Mouse (Mus musculus) spleen, adult 18-20 months (tissue): ENCODE measurements around the gene Ccdc33.

ENCODE experiments used
- DNase-seq, 2 experiments: peaks; one replicate each; pipeline ENCODE4 v3.0.0; 2022; ENCODE audit warnings: mixed read lengths in 2 of 2

The Ccdc33 gene

DNA sequence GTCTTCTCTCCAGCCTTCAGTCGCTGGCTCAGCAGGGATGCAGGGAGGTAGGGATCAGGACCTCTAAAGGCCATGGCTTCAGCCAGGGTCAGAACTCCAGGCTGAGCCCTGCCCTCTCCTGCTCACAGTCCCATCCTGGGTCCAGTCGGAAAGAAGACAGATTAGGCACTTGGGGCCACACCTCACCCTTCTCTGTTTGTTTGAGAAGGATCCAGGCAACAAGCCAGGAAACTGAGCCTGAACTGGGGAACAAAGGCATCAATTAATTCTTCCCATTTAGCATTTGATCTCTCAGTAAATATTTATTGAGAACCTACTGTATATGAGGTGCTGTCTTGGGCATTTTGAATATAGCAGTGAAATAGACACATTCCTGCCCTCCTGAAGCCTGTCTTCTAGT lies at the start of gene Ccdc33:
Ccdc33 (minus strand) TSS at position 153 of the 400 bp plus-strand sequence.
- no peak for DNase-seq

DNA sequence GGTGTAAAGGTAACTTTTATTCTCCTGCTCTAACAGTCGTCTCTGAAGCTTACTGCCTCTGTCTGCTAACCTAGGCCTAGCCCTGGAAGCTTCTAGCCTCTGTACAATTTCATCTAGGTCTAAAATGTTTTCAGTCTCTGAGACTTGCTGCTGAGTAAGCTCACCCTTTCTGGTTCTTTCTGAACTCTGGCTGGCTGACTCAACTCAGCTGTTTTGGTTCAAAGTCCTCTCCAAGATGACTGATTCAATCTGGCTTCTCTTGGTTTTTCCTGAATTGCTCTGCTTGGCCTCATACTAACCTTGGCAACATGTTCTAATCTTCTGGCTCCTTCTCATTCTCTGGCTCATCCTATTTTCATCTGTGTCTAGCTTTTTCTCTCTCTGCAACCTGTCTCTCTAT lies 47.2 kb upstream of the Ccdc33 start:
- no peak for DNase-seq

DNA sequence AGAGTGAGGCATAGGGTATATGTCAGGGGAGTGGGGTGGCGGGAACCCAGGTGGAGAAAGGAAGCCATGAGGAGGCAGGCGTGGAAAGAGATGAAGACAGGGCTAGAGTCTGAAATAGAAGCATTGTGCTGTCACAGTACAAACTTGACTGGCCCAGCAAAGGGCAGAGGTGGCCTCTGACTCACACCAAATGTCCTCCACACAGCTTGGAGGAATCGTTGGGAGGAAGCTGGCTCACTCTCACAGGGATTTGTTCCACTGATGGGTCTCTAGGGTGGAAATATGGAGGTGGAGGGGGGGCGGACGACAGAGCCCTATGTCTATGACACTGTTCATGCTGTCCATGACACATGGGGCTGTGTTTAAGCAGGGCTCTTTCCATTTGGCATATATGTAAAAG lies 44.5 kb upstream of the Ccdc33 start:
- DNase-seq: no peak

DNA sequence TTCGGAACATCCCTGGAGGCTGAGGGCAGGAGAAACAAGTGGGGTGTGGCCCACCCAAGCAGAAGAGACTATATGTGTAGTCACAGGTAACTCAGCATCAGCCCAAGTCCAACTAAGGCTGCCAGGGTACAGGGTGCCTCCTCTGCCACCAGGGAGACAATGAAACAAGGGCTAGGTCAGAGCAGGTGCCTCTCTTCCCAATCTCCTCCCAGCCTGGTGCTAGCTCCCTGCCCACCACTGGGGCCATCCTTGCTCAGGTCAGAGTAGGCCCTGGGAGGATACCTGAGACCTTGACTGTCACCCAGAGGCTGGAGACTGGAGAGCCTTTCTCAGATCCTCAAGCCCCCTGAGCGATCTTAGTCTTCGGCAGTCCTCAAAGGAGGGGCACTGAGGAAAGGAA lies 43.5 kb upstream of the Ccdc33 start:
- DNase-seq: no peak

DNA sequence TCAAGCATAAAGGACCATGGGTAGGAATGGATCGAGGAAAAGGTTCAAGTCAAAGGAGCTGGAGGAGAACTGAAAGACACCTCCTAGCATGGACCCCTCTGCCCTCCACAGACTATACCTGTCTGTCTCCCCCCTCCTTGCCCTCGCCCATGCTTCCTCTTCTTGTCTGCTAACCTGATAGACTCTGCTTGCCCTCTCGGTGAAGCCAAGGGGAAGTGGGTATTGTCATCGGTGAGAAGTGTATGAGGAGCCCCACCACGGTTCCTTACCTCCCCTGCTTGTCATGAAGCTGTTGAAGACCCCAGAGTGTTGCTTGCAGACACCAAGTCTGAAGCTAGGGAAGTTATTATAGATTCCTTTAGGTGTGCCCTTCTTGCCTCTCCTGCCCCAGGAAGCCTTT lies 41.7 kb upstream of the Ccdc33 start:
- no peak for DNase-seq

DNA sequence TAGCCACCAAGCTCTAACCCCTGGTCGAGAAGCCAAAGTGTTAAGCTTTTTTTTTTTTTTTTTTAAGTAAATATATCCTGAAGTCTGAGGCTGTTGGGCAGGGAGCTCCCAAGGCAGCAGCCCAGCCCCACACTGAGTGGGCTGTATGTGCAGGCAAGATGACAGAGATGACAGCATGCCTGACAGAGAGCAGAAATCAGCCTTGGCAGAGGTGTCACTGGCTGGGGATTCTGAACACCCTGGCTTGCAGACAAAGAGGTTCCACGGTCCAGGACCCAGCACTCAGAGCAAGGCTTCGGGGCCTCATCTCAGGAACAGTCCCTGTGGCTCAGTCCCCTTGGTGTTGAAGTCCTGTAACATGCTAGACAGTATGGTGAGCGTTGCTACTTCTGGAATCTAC lies 41.2 kb upstream of the Ccdc33 start:
- DNase-seq: no peak

DNA sequence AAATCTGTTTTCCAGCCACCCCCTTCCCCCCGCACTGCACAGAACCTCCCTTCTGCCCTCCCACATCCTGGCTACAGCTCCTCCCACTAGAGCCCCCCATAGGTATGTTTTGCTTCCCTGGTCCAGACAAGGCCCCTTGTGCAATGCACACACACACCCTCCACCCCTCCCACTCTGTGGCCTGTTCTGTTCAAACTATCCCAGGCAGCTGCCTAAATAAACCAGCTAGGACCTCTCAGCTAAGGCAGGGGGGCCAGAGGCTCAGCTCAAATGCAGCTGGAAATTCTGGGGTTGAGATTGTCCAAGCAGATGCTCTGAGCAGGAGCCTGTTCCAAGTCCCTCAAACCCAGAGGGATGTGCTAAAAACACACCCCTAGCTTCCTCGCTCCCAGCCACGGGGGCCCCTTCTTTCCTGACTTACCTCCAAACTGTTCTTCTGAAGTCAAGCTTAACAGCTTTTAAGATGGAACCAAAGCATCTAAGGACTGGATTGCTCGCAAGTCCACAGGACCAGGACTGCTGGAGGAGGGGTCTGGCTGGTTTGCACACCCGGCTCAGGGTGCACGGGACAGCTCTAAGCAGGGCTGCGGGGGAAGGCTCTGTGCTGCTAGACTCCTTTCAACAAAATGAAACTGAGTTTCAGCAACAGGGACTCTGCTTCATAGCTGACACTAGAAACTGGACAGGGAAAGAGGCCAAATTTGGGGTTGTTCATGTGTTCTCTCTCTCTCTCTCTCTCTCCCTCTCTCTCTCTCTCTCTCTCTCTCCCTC lies 40.1 kb upstream of the Ccdc33 start:
- DNase-seq: no peak

DNA sequence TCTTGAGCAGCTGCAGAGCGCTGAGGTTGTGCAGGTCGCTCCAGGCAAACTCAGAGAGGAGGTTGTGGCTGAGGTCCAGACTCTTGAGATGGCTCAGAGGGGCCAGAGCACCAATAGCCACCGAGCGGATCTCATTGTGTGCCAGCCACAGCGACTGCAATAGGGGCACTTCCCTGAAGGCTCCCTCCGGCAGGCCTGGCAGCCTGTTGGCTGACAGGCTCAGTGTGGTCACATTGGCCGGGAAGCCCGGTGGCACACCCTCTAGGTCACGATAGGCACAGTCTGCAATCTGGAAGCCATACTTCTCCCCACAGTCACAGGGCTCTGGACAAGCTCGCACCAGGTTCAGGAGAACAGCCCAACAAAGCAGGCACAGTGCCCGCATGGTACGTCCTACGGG lies 39.2 kb upstream of the Ccdc33 start:
- DNase-seq: no peak

DNA sequence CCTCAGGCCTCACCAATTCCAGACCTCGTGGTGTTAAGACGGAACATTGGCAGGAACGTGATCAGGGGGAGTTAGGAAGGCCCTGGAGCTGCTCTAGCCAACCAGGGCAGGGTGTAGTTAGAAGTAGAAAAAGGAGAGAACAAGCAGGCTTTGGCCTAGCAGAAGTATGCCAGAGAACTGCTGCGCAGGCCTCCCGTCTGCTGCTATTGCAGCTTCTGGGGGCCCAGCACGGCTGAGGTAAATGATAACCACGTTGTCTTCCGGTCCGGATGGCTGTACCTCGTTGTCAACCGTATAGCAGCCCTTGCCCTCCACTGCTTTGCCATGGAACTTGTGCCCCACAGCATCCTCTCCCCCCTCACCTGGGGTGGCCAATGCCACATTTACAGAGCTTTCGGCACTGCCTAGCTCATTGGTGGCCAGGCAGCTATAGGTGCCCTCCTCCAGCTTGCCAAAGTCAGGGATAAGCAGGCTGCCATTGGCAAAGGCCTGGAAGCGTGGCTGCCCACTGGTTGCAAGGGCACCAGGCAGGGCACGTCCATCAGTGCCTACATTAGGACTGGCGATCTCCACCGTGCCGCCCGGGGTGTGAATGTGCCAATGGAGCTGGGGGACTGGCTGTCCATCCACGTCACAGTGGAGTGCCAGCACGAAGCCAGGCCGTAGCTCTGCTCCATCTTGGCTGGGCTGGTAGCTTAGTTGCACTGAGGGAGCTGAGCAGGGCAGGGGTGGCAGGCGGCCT lies 38.4 kb upstream of the Ccdc33 start:
- DNase-seq: no peak

DNA sequence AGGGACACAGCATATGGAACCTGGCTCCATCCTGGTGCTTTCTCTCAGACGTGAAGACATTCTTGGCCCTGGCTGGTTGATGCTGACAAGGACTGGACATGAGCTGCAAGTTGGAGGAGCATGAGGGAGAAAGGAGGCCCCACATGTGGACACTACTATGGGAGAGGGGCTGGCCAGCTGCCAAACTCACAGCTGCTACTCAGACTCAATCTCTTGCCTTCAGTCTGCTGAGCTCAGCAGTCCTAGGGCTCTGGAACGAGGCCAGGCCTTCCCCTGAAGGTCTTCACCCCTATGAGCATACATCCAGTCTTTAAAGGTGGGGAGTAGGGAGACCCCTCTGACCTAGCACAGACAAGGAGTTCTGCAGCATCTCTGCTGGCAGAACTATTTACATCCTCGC lies 36.7 kb upstream of the Ccdc33 start:
- no peak for DNase-seq

DNA sequence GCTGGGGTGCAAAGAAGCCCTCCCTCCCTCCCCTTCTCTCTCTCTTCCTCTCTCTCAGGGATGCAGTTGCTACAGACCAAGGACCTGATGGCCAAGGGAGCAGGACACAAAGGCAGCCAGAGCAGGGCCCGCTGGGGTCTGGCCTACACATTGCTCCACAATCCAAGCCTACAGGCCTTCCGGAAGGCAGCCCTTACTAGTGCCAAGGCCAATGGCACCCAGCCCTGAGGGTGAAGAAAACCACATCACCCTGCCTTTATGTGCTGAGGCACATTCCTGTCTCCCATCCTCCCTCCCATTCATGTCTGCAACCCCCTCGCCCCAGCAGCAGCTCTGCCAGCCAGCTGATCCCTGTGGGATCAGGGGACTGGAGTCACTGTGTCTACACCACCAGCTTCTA lies 34.5 kb upstream of the Ccdc33 start:
- DNase-seq: no peak

DNA sequence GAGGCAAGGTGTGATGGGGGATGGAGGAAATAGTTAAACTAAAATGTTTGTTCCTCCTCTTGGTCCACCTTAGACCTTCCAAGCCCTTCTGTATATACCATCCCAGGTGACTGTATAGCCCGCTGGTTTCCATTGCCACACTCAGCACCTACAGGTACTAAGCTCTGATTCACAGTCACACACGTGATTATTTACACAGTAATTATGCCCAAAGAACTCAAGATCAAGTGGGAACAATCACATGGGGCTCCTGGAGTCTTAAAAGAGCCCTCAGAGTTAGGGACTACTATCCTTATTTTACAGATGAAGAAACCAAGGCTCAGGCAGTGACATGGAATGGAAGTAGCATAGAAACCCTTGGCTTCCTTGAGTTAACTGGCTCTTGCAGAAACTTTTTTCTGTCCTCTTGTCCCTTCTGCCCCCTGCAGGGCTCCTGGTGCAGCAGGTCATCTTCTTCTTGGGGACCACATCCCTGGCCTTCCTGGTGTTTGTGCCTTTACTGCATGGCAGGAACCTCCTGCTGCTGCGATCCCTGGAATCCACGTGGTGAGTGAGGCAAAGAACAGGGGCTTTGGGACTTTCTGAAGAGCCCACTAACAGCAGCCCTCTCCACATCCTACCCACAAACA lies 32.2 kb upstream of the Ccdc33 start:
- no peak for DNase-seq

DNA sequence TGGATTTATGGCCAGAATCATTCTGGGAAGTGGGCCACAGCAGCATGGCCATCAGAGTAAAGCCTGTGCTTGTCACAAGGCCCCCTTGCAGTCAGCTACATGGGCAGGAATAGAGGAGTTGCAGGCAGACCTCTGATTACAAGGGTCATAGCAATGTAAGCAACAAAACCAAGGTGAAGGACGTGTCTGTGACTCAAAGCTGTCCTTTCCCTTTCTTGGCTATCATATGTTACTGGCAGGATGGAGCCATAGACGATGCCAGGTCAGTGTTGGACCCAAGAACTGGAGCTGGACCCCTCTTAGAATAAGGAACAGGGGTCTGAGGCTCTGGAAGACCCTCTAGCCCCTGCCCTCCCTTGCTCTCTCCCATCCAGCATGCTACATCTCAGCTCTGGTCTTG lies 30.2 kb upstream of the Ccdc33 start:
- DNase-seq: no peak

DNA sequence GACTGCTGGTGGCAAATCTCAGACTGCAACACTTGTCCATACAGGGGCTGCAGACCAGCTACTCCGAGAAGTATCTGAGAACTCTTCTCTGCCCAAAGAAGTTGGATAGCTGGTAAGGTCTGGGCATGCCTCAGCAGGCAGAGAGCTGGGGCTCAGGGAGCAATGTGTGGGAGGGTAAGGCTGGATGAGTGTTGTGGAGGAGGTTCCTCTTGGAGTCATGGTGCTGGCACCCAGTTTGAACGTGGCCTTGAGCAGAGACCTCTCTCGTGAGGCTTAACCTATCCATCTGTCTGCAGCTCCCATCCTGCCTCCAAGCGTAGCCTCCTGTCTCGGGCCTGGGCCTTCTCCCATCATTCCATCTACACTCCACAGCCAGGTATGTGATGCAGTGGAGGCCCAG lies 26.8 kb upstream of the Ccdc33 start:
- DNase-seq: no peak

DNA sequence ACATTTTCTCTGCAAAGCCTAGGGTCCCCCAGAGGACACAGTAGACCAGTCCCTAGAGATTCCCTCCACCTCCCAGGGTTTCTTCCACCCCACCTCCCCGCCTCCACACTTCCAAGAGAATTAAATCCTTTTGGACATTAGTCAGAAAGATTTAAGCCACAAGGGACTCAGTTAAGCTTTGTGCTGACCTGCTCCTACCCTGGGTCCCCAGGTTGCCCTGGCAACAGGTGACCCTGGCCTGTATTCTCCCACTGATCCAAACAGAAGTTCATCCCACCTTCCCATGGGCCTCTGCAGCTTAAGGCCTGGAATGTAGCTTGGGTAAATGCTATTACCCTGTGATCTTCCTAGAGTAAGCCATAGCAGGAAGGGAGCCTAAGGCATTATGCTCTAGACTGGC lies 26.0 kb upstream of the Ccdc33 start:
- no peak for DNase-seq

DNA sequence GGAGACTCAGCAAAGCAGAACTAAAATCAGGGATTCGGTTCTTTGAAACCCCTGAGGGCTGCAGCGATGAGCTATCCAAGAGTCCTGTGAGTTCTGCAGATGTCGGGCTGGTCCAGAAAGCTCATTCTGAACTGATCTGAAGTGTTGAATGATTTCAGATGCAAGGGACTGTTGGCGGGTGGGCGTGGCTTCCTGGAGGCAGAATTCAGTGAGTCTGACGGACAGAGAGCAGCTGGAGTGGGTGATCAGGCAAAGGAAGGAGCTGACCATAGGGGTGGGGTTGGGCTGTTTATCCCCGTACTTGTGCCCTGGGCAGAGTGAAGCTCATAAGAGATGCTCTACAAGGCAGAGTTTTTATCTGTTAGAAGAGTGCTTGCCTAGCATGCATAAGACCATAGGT lies 24.8 kb upstream of the Ccdc33 start:
- no peak for DNase-seq

DNA sequence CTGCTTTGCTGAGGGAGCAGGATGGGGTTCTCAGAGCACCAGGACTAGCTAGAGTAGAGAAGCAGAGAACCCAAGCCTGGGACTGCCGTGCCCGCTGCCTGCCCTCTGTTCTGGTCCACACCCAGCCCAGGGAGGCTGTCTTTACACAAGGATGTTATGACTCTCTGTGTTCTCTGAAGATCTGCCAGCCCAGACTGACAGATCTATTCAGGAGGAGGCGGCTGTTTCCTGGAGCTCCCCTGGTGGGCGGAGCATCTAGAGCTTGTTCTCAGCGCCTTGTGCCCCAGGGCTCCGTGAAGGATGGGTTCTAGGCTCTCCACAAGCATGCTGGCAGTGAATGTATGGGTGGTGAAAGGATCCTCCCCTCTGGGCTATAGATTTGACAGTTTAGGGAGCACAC lies 21.3 kb upstream of the Ccdc33 start:
- DNase-seq: no peak

DNA sequence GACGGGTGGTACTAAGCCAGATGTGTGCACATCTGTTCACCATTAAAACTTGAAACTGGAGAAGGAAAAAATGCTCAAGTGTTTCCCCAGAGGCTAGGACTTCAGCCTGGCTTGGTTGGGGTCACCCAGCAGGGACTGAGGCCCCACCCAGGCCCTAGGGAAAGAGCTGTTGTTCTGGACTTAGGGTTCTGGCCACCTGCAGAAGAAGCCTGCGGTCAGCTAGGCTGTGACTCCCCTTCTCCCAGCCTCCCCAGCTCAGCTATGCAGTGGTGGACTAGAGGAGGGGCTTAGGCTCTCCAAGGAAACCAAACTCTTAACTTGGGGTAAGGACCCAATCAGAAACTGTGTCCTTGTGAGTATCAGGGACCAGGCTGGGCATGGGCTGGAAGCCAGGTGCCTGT lies 17.3 kb upstream of the Ccdc33 start:
- no peak for DNase-seq

DNA sequence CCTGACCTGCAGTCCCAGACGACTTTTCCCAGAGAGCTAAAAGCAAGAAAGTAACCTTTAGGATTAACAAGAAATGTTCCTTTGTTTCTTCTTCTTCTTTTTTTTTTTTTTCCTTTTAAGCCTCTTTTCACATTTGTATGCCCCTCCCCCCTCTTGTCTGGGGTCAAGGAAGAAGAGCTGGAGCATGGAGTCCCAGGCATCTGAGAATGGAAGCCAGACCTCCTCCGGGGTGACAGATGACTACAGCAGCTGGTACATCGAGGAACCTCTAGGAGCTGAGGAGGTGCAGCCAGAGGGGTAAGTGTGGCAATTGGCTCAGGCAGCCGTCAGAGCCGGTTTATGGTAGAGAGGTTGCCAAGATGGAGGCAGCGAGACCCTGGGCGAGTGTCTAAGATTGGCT lies 16.3 kb upstream of the Ccdc33 start:
- no peak for DNase-seq

DNA sequence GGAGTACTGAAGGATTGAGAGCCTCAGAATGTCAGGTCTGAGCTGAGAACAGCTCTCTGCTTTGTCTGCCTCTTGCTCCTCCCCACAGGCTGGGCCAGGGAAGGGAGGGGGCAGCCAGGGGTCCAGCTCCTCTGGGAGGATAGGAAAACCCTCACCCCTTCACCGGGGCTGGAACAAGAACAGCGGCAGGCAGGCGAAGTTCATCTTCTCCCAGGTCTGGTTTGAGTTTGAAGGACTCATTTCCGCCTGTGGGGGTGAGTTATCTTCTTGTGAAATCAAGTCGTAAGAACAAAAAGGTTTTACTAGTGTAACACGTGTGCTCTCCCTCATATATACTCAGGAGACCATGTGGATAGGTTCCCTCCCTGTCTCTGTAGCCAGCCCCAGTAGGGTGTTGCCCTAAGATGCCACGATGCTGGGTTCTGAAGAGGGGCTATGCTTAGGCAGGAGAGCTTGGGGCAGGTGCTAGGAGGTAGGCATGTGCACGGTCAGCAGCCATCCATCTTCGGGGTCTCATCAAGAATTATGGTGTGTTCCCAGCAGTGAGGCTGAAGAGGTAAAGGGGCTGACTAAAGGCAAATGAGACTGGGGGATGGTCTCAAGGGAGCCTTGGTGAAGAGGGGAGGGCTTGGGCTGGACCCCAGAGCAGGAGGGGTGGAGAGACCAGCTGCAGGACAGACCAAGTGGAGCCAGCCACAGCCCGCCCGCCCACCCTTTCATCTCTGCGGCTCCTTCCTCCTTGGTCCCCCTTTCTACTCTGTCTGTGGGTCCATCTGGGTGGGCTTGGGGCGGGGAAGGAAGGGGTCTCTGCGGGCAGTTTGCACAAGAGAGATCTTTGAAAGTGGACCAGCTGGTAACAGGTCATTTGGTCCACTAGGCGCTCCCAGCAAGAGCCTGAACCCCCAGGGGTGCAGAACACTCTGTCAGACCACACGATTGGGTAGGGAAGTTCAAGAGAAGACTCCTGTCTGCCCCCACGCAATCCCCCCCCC lies 15.6 kb upstream of the Ccdc33 start:
- DNase-seq: no peak

DNA sequence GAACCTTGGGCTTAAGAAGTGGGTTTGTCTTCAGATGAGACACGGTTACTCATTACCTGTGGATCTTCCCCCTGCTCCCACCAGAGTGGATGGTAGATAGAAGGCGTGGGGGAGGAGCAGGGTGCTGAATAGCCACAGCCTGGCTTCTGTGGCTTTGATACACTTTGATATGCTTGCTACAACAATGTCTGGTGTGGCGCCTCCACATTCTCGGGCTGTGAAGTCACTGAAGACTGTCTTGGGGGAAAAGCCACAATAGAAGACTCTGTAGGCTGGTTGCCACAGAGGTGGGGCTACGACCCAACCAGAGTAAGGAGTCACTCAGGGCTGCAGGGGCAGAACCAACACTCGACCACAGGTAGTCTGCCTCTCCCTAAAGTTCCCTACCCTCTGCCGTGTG lies 13.1 kb upstream of the Ccdc33 start:
- DNase-seq: no peak

DNA sequence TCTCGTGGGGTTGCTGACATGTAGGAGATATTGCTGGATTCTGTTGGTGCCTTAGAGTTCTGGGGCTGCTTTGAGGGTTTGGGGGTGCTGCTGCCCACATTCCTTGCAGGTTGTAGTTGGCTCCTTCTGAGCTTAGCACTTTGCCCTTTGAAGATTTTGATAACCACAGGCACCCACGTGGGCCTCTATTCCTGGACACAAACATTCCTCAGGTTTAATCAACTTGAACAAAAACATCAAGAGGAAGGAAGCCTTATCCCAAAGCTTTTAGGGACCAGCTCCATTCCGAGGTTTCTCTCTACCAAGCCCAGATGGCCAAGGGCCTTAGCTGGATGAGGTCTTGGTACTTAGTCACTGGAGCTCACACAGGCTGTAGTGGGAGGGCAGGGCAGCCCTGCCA lies 12.3 kb upstream of the Ccdc33 start:
- DNase-seq: no peak

DNA sequence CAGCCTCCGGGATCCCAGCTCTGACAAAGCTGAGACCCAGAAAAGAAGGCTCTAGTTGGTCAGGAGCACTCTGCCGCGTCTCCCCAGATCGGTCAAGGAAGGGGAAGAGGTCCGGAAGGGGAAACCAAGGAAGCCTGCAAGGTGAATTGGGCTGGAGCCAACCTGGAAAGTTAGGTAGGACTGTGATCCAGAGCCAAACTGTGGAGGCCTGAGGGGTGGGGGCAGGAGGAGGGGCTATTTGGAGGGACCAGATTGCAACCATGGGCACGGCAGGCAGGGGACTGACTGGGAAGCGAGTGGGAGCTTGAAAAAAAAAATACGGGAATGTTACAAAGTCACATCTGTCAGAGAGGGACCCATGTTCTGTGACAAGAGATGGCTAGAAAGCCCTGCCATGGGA lies 10.9 kb upstream of the Ccdc33 start:
- DNase-seq: no peak
